Mouse (Mus musculus) olfactory bulb, adult 2 months (tissue): Measurements from ENCODE around the gene Taok1. TPM values are rescaled to one million over a fixed set of nuclear protein-coding genes. Genes with fewer than 3 reads are reported as not detected.
"Not testable (repeated sequence)": the region's sequence is repeated elsewhere in the genome, so short reads cannot be mapped to it uniquely, and the experiment has no call there.

ENCODE experiments used
- H3K27ac ChIP-seq: fragments of 200-500 bp; 2 replicates; pipeline ENCODE4 v1.5.1; 2012; ENCODE audit warnings: low read depth, low read length; ENCODE audit not compliant: insufficient read depth
- H3K4me1 ChIP-seq: fragments of 200-500 bp; 2 replicates; pipeline ENCODE4 v1.6.1; 2012; ENCODE audit warnings: low read length; ENCODE audit not compliant: control insufficient read depth, insufficient read depth
- H3K4me3 ChIP-seq: fragments of 200-500 bp; 2 replicates; pipeline ENCODE4 v1.5.1; 2012; ENCODE audit warnings: mild to moderate bottlenecking, low read depth, low read length, moderate library complexity; ENCODE audit not compliant: insufficient read depth
- CTCF ChIP-seq: fragments of 200-500 bp; IDR thresholded peaks from 2 replicates; pipeline ENCODE4 v1.5.1; 2012; ENCODE audit warnings: low read depth, mild to moderate bottlenecking, low read length, moderate library complexity; ENCODE audit not compliant: insufficient read depth
- POLR2A ChIP-seq: fragments of 200-500 bp; IDR thresholded peaks from 2 replicates; pipeline ENCODE4 v1.6.1; 2012; ENCODE audit warnings: mild to moderate bottlenecking, low read depth, low read length, moderate library complexity; ENCODE audit not compliant: insufficient read depth
- WGBS: fragments of 180-500 bp; shearing (Covaris S2); methylation state at CpG from one replicate; pipeline ENCODE4 v1.1.7; 2018; 5-methylcytosine and 5-hydroxymethylcytosine counted together
- polyA plus RNA-seq: library from polyadenylated mRNA; stranded (reverse); fragments of >200 nt; gene quantifications from 2 replicates; pipeline ENCODE4 v1.2.4, GENCODE M21; 2012; ENCODE audit warnings: low replicate concordance; ENCODE audit not compliant: missing spikeins, insufficient read depth, insufficient read length

Taok1 gene
- 34.1 and 50.5 TPM in 2 replicates for polyA plus RNA-seq

DNA sequence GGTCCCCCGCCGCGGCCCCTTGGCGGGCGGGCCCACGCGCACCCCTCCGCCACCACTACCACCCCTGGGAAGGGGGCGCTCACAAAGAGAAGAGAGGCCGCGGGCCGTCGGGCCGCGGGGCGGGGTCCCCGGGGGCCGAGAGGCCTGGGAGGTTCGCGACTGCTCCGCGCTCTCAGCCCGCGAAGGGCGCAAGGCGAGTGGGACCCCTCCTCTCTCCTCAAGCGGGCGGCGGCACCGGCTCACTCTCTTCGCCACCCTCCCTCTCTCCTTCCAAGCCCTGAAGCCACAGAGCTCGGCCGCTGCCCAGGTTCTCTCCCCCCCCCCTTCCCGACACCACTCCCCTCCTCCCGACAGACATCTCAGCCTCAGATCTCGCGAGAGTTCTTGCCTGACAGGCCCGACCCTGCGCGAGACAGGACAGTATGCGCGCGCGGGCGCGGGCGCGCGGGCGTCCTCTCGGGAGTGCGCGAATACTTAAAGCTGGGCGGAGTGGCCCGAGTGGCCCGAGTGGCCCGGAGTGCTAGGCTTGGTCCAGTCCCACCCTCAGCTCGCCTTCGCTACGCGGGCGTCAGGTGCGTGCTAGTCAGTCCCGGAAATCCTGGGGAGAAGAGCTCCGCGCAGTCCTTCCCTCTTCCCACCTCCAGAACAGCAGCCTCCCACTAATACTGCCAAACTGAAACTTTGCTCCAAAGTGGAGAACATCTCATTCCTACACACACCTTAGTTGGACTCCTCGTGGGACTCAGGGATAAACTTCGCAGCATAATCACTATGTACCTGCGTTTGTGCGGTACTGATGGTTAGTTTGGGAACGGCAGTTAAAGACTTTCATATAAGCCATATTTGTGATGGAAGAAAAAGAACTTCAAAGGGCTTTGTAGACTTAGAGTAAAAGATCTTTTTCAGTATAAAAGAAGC, at the start of gene Taok1:
TSS of gene Taok1 (minus strand) at position 278 of the 918 bp plus-strand sequence.
- Histone ChIP-seq H3K4me3 (peak within 1 kb of the TSS; percentile 86), H3K4me1 (peaks cover 2% of the 10 kb centered on the region; the same call in 1 of the 2 replicates), H3K27ac (peak within 1 kb of the TSS; percentile 74)
- TF ChIP-seq POLR2A (peak; percentile 98), CTCF (no peak)
- WGBS = 1% methylated on average over 62 of the region's 71 CpGs

DNA sequence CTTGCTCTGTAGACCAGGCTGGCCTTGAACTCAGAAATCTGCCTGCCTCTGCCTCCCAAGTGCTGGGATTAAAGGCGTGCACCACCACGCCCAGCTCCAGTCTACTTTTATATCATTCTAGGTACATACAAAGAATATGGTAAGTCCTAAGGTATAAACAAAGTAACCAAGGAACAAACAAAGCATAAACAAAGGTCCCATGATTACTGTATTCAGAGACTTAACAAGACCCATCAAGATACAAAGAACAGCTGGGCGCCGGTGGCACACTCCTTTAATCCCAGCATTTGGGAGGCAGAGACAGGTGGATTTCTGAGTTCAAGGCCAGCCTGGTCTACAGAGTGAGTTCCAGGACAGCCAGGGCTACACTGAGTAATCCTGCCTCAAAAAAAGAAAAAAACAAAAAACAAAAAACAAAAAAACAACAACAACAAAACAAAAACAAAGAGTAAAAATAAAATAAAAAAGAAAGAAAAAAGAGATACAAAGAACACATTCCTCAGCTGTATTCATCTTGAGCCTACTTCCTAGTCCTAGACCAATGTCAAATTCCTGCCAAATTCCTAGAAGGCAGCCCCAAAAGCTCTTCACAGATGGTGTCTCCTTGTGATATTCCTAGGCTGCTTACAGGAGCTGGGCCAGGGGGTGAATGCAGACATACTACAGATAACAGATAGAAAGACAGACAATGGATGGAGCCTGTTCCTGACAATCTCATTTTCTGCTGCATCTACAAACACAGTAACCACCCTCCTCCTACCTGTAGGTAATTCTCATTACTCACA, 46.0 kb upstream of the Taok1 start:
- not testable (repeated sequence) for H3K4me1 ChIP-seq, H3K27ac ChIP-seq, H3K4me3 ChIP-seq
- 95% methylated on average over 4 of the region's 4 CpGs for WGBS

GRCm38 (mm10) chr11:77652484-77652883, 44.9 kb upstream of the Taok1 start:
- Histone ChIP-seq H3K4me3 (no peak overlapping the region), H3K4me1 (no peaks in the 10 kb centered on the region), H3K27ac (no peak overlapping the region)
- 67% methylated on average over 6 of the region's 6 CpGs for WGBS
- TF ChIP-seq POLR2A = no peak
- TF ChIP-seq CTCF = no peak

GRCm38 (mm10) chr11:77648878-77649277, 41.3 kb upstream of the Taok1 start:
- TF ChIP-seq CTCF (no peak), POLR2A (no peak)
- Histone ChIP-seq H3K27ac (no peak overlapping the region), H3K4me1 (no peaks in the 10 kb centered on the region), H3K4me3 (no peak overlapping the region)
- 74% methylated on average over 7 of the region's 7 CpGs for WGBS

DNA sequence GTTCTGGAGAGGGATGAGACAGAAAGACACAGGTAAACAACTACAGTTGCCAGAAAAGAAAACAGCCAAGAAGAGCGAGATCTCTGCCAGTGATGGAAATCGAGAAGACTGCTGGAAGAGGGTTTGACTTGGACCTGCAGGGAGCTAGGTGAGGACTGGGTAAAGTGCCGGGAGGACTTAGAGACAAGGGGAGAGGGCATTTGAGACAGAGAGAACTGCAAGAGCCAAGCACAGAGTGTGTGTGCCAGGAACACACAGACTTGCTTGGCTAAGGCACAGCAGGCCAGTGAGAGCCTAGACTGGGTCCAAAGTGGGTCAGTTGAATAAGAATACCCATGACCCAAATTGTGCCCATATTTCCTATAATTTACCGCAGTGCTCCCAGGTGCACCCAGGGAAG, 37.9 kb upstream of the Taok1 start:
- 53% methylated on average over 4 of the region's 4 CpGs for WGBS
- Histone ChIP-seq H3K27ac (no peak overlapping the region), H3K4me3 (no peak overlapping the region)

DNA sequence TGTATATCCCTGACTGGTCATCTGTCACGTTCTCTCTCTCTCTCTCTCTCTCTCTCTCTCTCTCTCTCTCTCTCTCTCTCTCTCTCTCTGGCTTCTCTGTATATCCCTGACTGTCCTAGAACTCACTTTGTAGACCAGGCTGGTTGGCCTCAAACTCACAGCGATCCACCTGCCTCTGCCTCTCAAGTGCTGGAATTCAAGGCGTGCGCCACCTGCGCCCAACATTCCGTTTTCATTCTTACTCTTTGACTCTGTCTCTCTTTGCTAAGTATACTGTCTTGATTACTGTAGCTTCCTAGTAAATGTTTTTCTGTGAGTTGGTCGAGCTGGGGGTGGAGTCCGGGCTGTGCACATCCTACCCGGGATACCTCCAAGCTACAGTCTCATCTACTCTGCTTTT, 33.8 kb upstream of the Taok1 start:
- Histone ChIP-seq H3K4me3 (no peak overlapping the region), H3K4me1 (no peaks in the 10 kb centered on the region), H3K27ac (no peak overlapping the region)
- 88% methylated on average over 9 of the region's 9 CpGs for WGBS
- no peak for TF ChIP-seq CTCF
- no peak for TF ChIP-seq POLR2A

More for the DNA sequence above, 37.9 kb upstream of the Taok1 start:
- TF ChIP-seq CTCF (no peak), POLR2A (no peak)
- no peaks in the 10 kb centered on the region for H3K4me1 ChIP-seq

GRCm38 (mm10) chr11:77630257-77630670, 22.6 kb upstream of the Taok1 start:
- 9% methylated on average over 8 of the region's 8 CpGs for WGBS
- Histone ChIP-seq H3K27ac (no peak overlapping the region), H3K4me1 (peaks cover under 1% of the 10 kb centered on the region; the same call in 1 of the 2 replicates), H3K4me3 (peak overlapping the region; percentile 50)
- peak; percentile 42; the same call in 1 of the 2 replicates for TF ChIP-seq CTCF
- TF ChIP-seq POLR2A = no peak

GRCm38 (mm10) chr11:77629476-77629875, 21.9 kb upstream of the Taok1 start:
- WGBS = 0% methylated on average over 1 of the region's 1 CpGs
- Histone ChIP-seq H3K4me1 (peaks cover 3% of the 10 kb centered on the region; the same call in 1 of the 2 replicates), H3K4me3 (no peak overlapping the region), H3K27ac (no peak overlapping the region)
- TF ChIP-seq CTCF = no peak
- no peak for TF ChIP-seq POLR2A
